ENCODE assay signal across 8 mouse cellular contexts in genomic region chr6:128479463-128480454, GRCm38 (mm10). TPM values are rescaled to one million over a fixed set of nuclear protein-coding genes. Genes with fewer than 3 reads are reported as not detected.
DNase-seq lines count a peak whose midpoint lies in the region; ATAC-seq and TF ChIP-seq lines count a peak whose summit lies in the region.

No protein-coding gene starts in this region.

- peak overlapping the region; percentile 31 for H3K4me3 ChIP-seq in hindbrain, embryonic 10.5 days
- H3K4me3 ChIP-seq in lung, embryonic 15.5 days: no peak overlapping the region
- H3K4me3 ChIP-seq in thymus, adult 2 months (ENCODE audit: control insufficient read depth, insufficient read depth, low read length): no peak overlapping the region

- TF ChIP-seq CTCF in thymus, adult 2 months (IDR thresholded peaks at IDR 0.05; ENCODE audit: borderline replicate concordance, control insufficient read depth, extremely low read depth, insufficient read depth, low read length, poor library complexity): peak; percentile 98

- H3K9ac ChIP-seq in lung, embryonic 15.5 days: no peak overlapping the region

- peak overlapping the region; percentile 40 for H3K4me2 ChIP-seq in lung, embryonic 15.5 days

- H3K27ac ChIP-seq in hindbrain, embryonic 10.5 days: no peak overlapping the region
- H3K27ac ChIP-seq in lung, embryonic 15.5 days: no peak overlapping the region
- H3K27ac ChIP-seq in thymus, adult 2 months (ENCODE audit: control insufficient read depth, insufficient read depth, low read length): no peak overlapping the region

- DNase-seq in MN1 (ENCODE audit: low spot score): peak; percentile 93
- DNase-seq in cerebellum, adult 8-10 months: peak; percentile 98
- peak; percentile 92 for DNase-seq in hindbrain, embryonic 10.5 days (ENCODE audit: low spot score)
- peak; percentile 96 for DNase-seq in layer of hippocampus, adult 9-10 months (ENCODE audit: low spot score)
- peak; percentile 85 for DNase-seq in ovary, adult 18-20 months (ENCODE audit: low spot score)
- peak; percentile 98 for DNase-seq in thymus, adult 2 months

- no peaks in the 10 kb centered on the region for H3K9me3 ChIP-seq in hindbrain, embryonic 10.5 days
- H3K9me3 ChIP-seq in lung, embryonic 15.5 days: no peaks in the 10 kb centered on the region

- no peak for TF ChIP-seq POLR2A in thymus, adult 2 months (IDR thresholded peaks at IDR 0.05; ENCODE audit: control insufficient read depth, extremely low read depth, insufficient read depth, low read length, poor library complexity)

- H3K4me1 ChIP-seq in hindbrain, embryonic 10.5 days (replicated peaks): peaks cover 8% of the 10 kb centered on the region
- H3K4me1 ChIP-seq in lung, embryonic 15.5 days: no peaks in the 10 kb centered on the region
- H3K4me1 ChIP-seq in thymus, adult 2 months (replicated peaks; ENCODE audit: control insufficient read depth, insufficient read depth, low read length): 0 out of 2 replicates have a peak, but pooled peaks cover 3% of the 10 kb centered on the region

- H3K27me3 ChIP-seq in hindbrain, embryonic 10.5 days (ENCODE audit: insufficient read depth, poor library complexity, severe bottlenecking): no peaks in the 10 kb centered on the region
- no peaks in the 10 kb centered on the region for H3K27me3 ChIP-seq in lung, embryonic 15.5 days
- H3K27me3 ChIP-seq in thymus, adult 2 months (ENCODE audit: control insufficient read depth, insufficient read depth, low read length): no peaks in the 10 kb centered on the region

- no peaks in the 10 kb centered on the region for H3K36me3 ChIP-seq in hindbrain, embryonic 10.5 days
- no peaks in the 10 kb centered on the region for H3K36me3 ChIP-seq in lung, embryonic 15.5 days
- no peaks in the 10 kb centered on the region for H3K36me3 ChIP-seq in thymus, adult 2 months (ENCODE audit: control insufficient read depth, insufficient read depth, low read length)

- WGBS in hindbrain, embryonic 10.5 days: 21% methylated on average over 26 of the region's 26 CpGs
- WGBS in lung, embryonic 15.5 days: 18% methylated on average over 26 of the region's 26 CpGs
- 25% methylated on average over 26 of the region's 26 CpGs for WGBS in thymus, adult 2 months

- ATAC-seq in frontal cortex, adult (ENCODE audit: low TSS enrichment): peak; percentile 99
- peak; percentile 89 for ATAC-seq in lung, embryonic 15.5 days (ENCODE audit: borderline replicate concordance, extremely low read depth, low FRiP score, low TSS enrichment)

RNA-seq across cellular contexts. Expression of gene Fkbp4, which starts 41.3 kb away (rescaled TPM):
- polyA plus RNA-seq in hindbrain, embryonic 10.5 days (2016; fragmentation: Nextera tagmentation; extraction: Ambion mirVana): 548 and 688 TPM in 2 replicates
- polyA plus RNA-seq in lung, embryonic 15.5 days (2015; fragmentation: Nextera tagmentation; extraction: Ambion mirVana): 470 and 477 TPM in 2 replicates
- polyA plus RNA-seq in thymus, adult 2 months (2012; rRNA removed): 138 and 139 TPM in 2 replicates

RNA-seq across cellular contexts. Expression of gene Pzp, which starts 46.8 kb away (rescaled TPM):
- not detected in 2 replicates for polyA plus RNA-seq in hindbrain, embryonic 10.5 days (2016; fragmentation: Nextera tagmentation; extraction: Ambion mirVana)
- polyA plus RNA-seq in lung, embryonic 15.5 days (2015; fragmentation: Nextera tagmentation; extraction: Ambion mirVana): 0.25 and 2.0 TPM in 2 replicates
- 0.03 and 1.5 TPM in 2 replicates for polyA plus RNA-seq in thymus, adult 2 months (2012; rRNA removed)

RNA-seq across cellular contexts. Expression of gene Itfg2, which starts 55.0 kb away (rescaled TPM):
- polyA plus RNA-seq in hindbrain, embryonic 10.5 days (2016; fragmentation: Nextera tagmentation; extraction: Ambion mirVana): 39.0 and 41.3 TPM in 2 replicates
- polyA plus RNA-seq in lung, embryonic 15.5 days (2015; fragmentation: Nextera tagmentation; extraction: Ambion mirVana): 33.4 and 33.7 TPM in 2 replicates
- 55.6 and 56.4 TPM in 2 replicates for polyA plus RNA-seq in thymus, adult 2 months (2012; rRNA removed)
